9 mouse cellular contexts compared by ENCODE assay signal in the genomic region with DNA sequence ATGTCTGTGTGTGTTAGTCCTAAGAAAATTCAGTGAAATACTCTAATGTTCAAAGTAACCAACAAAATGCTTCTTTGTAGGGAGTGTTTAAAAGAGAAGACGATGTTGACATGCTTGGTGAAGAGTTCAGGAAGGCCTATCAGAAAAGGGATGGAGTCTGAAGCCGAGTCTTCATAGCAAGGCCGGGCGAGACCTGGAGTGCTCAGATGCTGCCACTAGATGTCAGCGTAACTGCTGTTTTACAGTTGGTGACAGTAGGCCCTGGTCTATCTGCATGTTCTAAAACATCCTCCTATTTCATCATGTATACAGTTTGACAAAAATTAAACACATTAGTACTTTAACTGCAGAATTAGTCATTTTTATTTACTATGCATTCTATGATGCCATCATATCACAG. TPM values are rescaled to one million over a fixed set of nuclear protein-coding genes. Genes with fewer than 3 reads are reported as not detected.
DNase-seq lines count a peak whose midpoint lies in the region; ATAC-seq and TF ChIP-seq lines count a peak whose summit lies in the region.
"Had no signal": no experiment of that assay in that cellular context is flagged by ENCODE, and none has a peak within 500 bp of the region (broad histone marks: within the 10 kb centered on the region; RNA-seq: fewer than 3 reads in every experiment).

No protein-coding gene starts in this region.

- peak; percentile 91 for TF ChIP-seq CTCF in midbrain, postnatal 0 days (IDR thresholded peaks at IDR 0.05)

- no peak overlapping the region for H3K4me3 ChIP-seq in limb, embryonic 14.5 days (replicated peaks; ENCODE audit: low read length)
- H3K4me3 ChIP-seq in midbrain, postnatal 0 days (ENCODE audit: low read depth, low read length) = no peak overlapping the region
- H3K4me3 ChIP-seq: embryonic facial prominence, embryonic 13.5 days had no signal

- TF ChIP-seq POLR2A in limb, embryonic 14.5 days (IDR thresholded peaks at IDR 0.05; ENCODE audit: borderline replicate concordance, extremely low read depth, insufficient read depth, insufficient read length) = no peak

- H3K4me1 ChIP-seq in limb, embryonic 14.5 days (ENCODE audit: control insufficient read depth, insufficient read depth, low read length) = no peaks in the 10 kb centered on the region
- no peaks in the 10 kb centered on the region for H3K4me1 ChIP-seq in midbrain, postnatal 0 days (ENCODE audit: insufficient read depth, low read length)
- H3K4me1 ChIP-seq: embryonic facial prominence, embryonic 13.5 days had no signal

- WGBS in limb, embryonic 14.5 days = 18% methylated on average over 5 of the region's 5 CpGs
- WGBS in midbrain, postnatal 0 days = 21% methylated on average over 5 of the region's 5 CpGs

- H3K9me3 ChIP-seq in limb, embryonic 14.5 days (ENCODE audit: control insufficient read depth, low read length) = no peaks in the 10 kb centered on the region
- no peaks in the 10 kb centered on the region for H3K9me3 ChIP-seq in midbrain, postnatal 0 days (ENCODE audit: low read length)
- H3K9me3 ChIP-seq: embryonic facial prominence, embryonic 13.5 days had no signal

- no peaks in the 10 kb centered on the region for H3K27me3 ChIP-seq in limb, embryonic 14.5 days (ENCODE audit: control insufficient read depth, insufficient read depth, low read length)
- no peaks in the 10 kb centered on the region for H3K27me3 ChIP-seq in midbrain, postnatal 0 days (ENCODE audit: insufficient read depth, low read length)
- no peaks in the 10 kb centered on the region for H3K27me3 ChIP-seq in splenic B cell, adult 2 months (ENCODE audit: control insufficient read depth, insufficient read depth, low read length, poor library complexity, severe bottlenecking)
- H3K27me3 ChIP-seq: embryonic facial prominence, embryonic 13.5 days had no signal

- ATAC-seq in limb, embryonic 14.5 days (ENCODE audit: low FRiP score, low read depth) = 0 out of 2 replicates have a peak, but pooled peaks have one; percentile 62
- peak; percentile 81 for ATAC-seq in midbrain, postnatal 0 days (ENCODE audit: low FRiP score)

- no peak overlapping the region for H3K27ac ChIP-seq in limb, embryonic 14.5 days (replicated peaks; ENCODE audit: low read depth, low read length)
- H3K27ac ChIP-seq in midbrain, postnatal 0 days (ENCODE audit: low read depth, low read length) = no peak overlapping the region
- H3K27ac ChIP-seq: embryonic facial prominence, embryonic 13.5 days had no signal

- peak; percentile 20 for DNase-seq in 3134 (ENCODE audit: extremely low read depth, insufficient read length, low spot score)
- peak; percentile 81 for DNase-seq in NIH3T3 (ENCODE audit: low read depth)
- peak; percentile 80 to 82 for DNase-seq in cerebellum, postnatal 14 days
- peak; percentile 61 to 82 for DNase-seq in frontal cortex, postnatal 36 days (ENCODE audit: low spot score in 2 of 2)
- DNase-seq in kidney, adult 8-10 months = peak; percentile 14 to 73
- peak; percentile 87 for DNase-seq in limb, embryonic 14.5 days (ENCODE audit: low spot score)
- peak; percentile 84 for DNase-seq in midbrain, postnatal 0 days (ENCODE audit: low spot score)
- DNase-seq in splenic B cell, adult 2 months (ENCODE audit: low read depth, low spot score) = peak; percentile 86

- H3K4me2 ChIP-seq in limb, embryonic 14.5 days (replicated peaks; ENCODE audit: low read depth, low read length, severe bottlenecking) = no peak overlapping the region
- H3K4me2 ChIP-seq in midbrain, postnatal 0 days (ENCODE audit: low read depth, low read length, poor library complexity, severe bottlenecking) = no peak overlapping the region
- H3K4me2 ChIP-seq: embryonic facial prominence, embryonic 13.5 days had no signal

- H3K36me3 ChIP-seq in limb, embryonic 14.5 days (ENCODE audit: control insufficient read depth, insufficient read depth, low read length) = peaks cover 36% of the 10 kb centered on the region
- H3K36me3 ChIP-seq in midbrain, postnatal 0 days (ENCODE audit: insufficient read depth, low read length) = peaks cover 3% of the 10 kb centered on the region; the same call in 1 of the 2 replicates
- 0 out of 2 replicates have a peak, but pooled peaks cover 2% of the 10 kb centered on the region for H3K36me3 ChIP-seq in splenic B cell, adult 2 months (ENCODE audit: control insufficient read depth, insufficient read depth, low read length, poor library complexity, severe bottlenecking)

- H3K9ac ChIP-seq in limb, embryonic 14.5 days (ENCODE audit: low read depth, low read length, severe bottlenecking) = no peak overlapping the region
- H3K9ac ChIP-seq in midbrain, postnatal 0 days (replicated peaks; ENCODE audit: low read length, poor library complexity, severe bottlenecking) = no peak overlapping the region
- H3K9ac ChIP-seq: embryonic facial prominence, embryonic 13.5 days had no signal

RNA-seq across cellular contexts. Expression of gene Mns1, which starts 20.4 kb away (rescaled TPM):
- polyA plus RNA-seq in limb, embryonic 14.5 days (2012; rRNA removed) = 6.9 and 15.4 TPM in 2 replicates
- 22.5 and 23.1 TPM in 2 replicates for polyA plus RNA-seq in limb, embryonic 14.5 days (2014; fragmentation: Nextera tagmentation; extraction: Ambion mirVana)
- total RNA-seq in midbrain, postnatal 0 days (2014; rRNA removed) = 1.1 and 3.1 TPM in 2 replicates
- polyA plus RNA-seq in midbrain, postnatal 0 days (2015; fragmentation: Nextera tagmentation; extraction: Ambion mirVana) = 2.6 and 3.1 TPM in 2 replicates

RNA-seq across cellular contexts. Expression of gene Tex9, which starts 33.8 kb away (rescaled TPM):
- 15.6 and 26.0 TPM in 2 replicates for polyA plus RNA-seq in limb, embryonic 14.5 days (2012; rRNA removed)
- 24.0 and 26.5 TPM in 2 replicates for polyA plus RNA-seq in limb, embryonic 14.5 days (2014; fragmentation: Nextera tagmentation; extraction: Ambion mirVana)
- total RNA-seq in midbrain, postnatal 0 days (2014; rRNA removed) = 21.1 and 25.4 TPM in 2 replicates
- 35.9 and 44.0 TPM in 2 replicates for polyA plus RNA-seq in midbrain, postnatal 0 days (2015; fragmentation: Nextera tagmentation; extraction: Ambion mirVana)

Comparison
In these comparisons a context has a peak if more than half of its experiments do, and no peak if none do; other contexts are left out.
1. DNase-seq: peak in every context shown above with its lines; median percentile 87 in limb, embryonic 14.5 days; 86 in splenic B cell, adult 2 months; 84 in midbrain, postnatal 0 days; 81 in NIH3T3; 81 in cerebellum, postnatal 14 days; 72 in frontal cortex, postnatal 36 days; 44 in kidney, adult 8-10 months; 20 in 3134.